Mouse (Mus musculus) MEL (cell line): Measurements from ENCODE around the gene Slc30a6. TPM values are rescaled to one million over a fixed set of nuclear protein-coding genes. Genes with fewer than 3 reads are reported as not detected.

Experiments
- polyA plus RNA-seq, 2 experiments: library from polyadenylated mRNA; stranded (reverse) in 1 of 2; unstranded in 1 of 2; fragments of >175 nt in 1 of 2; fragments of >200 nt in 1 of 2; gene quantifications; 2 replicates each; pipeline versions ENCODE4 v1.2.1 to v1.2.4; 2012; ENCODE audit warnings: low replicate concordance in 2 of 2, low read depth in 1 of 2; ENCODE audit not compliant: insufficient read length in 2 of 2, insufficient read depth in 1 of 2, missing spikeins in 1 of 2
- total RNA-seq: library from RNA; depleted of rRNA; stranded (reverse); fragments of 300-350 nt; gene quantifications from 2 replicates; pipeline ENCODE4 v1.2.3, GENCODE M21; 2012; rRNA removed

The Slc30a6 gene
- total and polyA plus RNA-seq, 3 experiments: 15.5 to 19.4 TPM; not detected in 1

Other genes with a start within 250 kb of the Slc30a6 start
- 68.8 and 75.3 TPM in 2 replicates for gene Memo1, start 100.1 kb upstream of the Slc30a6 start, total RNA-seq
- gene Memo1, start 100.1 kb upstream of the Slc30a6 start, polyA plus RNA-seq: 10 to 100 TPM in 1 of 2 experiments, not detected in 1; 63.1 TPM
- gene Dpy30, start 71.7 kb upstream of the Slc30a6 start, total RNA-seq: 113 and 121 TPM in 2 replicates
- gene Dpy30, start 71.7 kb upstream of the Slc30a6 start, polyA plus RNA-seq: 100 to 1,000 TPM in 1 of 2 experiments, not detected in 1; 192 TPM
- 28.2 and 29.0 TPM in 2 replicates for gene Spast, start 56.6 kb upstream of the Slc30a6 start, total RNA-seq
- 10 to 100 TPM in 1 of 2 experiments, not detected in 1; 35.2 TPM for gene Spast, start 56.6 kb upstream of the Slc30a6 start, polyA plus RNA-seq
- 0.04 and 0.10 TPM in 2 replicates for gene Nlrc4, start 63.5 kb downstream of the Slc30a6 start, total RNA-seq
- gene Nlrc4, start 63.5 kb downstream of the Slc30a6 start, polyA plus RNA-seq: under 1 TPM in 1 of 2 experiments, not detected in 1; 0.47 TPM
- gene Yipf4, start 93.9 kb downstream of the Slc30a6 start, total RNA-seq: 24.3 and 24.4 TPM in 2 replicates
- 10 to 100 TPM in 1 of 2 experiments, not detected in 1; 31.7 TPM for gene Yipf4, start 93.9 kb downstream of the Slc30a6 start, polyA plus RNA-seq
- 58.7 and 66.4 TPM in 2 replicates for gene Birc6, start 132.7 kb downstream of the Slc30a6 start, total RNA-seq
- 100 to 1,000 TPM in 1 of 2 experiments, 10 to 100 TPM in 1; 67.3 to 475 TPM for gene Birc6, start 132.7 kb downstream of the Slc30a6 start, polyA plus RNA-seq